Mouse (Mus musculus) adrenal gland, postnatal 36 days (tissue): Measurements from ENCODE around the gene Acsl1. TPM values are rescaled to one million over a fixed set of nuclear protein-coding genes. Genes with fewer than 3 reads are reported as not detected.

Experiments used
- DNase-seq, 2 experiments: peaks; one replicate each; pipeline ENCODE4 v3.0.0; 2021; ENCODE audit warnings: mixed read lengths in 1 of 2
- long read RNA-seq, 2 experiments: library from polyadenylated mRNA; stranded (forward); transcript quantifications; one replicate each; pipeline ENCODE4 v2.0.0; 2021; ENCODE audit warnings: borderline sequencing depth in 2 of 2
- total RNA-seq, 2 experiments: library from RNA; stranded (reverse); gene quantifications; 2 replicates each; pipeline ENCODE4 v1.2.3; 2021

The Acsl1 gene
- 100 to 1,000 TPM; 398 to 483 TPM for total RNA-seq
- long read RNA-seq, experiment 1, transcript Acsl1-201 (21 exons, 3,897 nt), result major isoform, 109 of 171 reads
- long read RNA-seq, experiment 1, transcript Acsl1-203 (21 exons, 3,429 nt), result minor isoform, 6 of 171 reads
- long read RNA-seq, experiment 1, transcript Acsl1-210 (1 exons, 1,253 nt), result minor isoform, 8 of 171 reads
- long read RNA-seq, experiment 1, partial matches to known transcripts, result 23 of 171 reads
- long read RNA-seq, experiment 1, other reads (novel, unspliced or antisense), result 24 of 171 reads
- long read RNA-seq, experiment 2, transcript Acsl1-201 (21 exons, 3,897 nt), result major isoform, 67 of 91 reads
- long read RNA-seq, experiment 2, partial matches to known transcripts, result 4 of 91 reads
- long read RNA-seq, experiment 2, other reads (novel, unspliced or antisense), result 13 of 91 reads

DNA sequence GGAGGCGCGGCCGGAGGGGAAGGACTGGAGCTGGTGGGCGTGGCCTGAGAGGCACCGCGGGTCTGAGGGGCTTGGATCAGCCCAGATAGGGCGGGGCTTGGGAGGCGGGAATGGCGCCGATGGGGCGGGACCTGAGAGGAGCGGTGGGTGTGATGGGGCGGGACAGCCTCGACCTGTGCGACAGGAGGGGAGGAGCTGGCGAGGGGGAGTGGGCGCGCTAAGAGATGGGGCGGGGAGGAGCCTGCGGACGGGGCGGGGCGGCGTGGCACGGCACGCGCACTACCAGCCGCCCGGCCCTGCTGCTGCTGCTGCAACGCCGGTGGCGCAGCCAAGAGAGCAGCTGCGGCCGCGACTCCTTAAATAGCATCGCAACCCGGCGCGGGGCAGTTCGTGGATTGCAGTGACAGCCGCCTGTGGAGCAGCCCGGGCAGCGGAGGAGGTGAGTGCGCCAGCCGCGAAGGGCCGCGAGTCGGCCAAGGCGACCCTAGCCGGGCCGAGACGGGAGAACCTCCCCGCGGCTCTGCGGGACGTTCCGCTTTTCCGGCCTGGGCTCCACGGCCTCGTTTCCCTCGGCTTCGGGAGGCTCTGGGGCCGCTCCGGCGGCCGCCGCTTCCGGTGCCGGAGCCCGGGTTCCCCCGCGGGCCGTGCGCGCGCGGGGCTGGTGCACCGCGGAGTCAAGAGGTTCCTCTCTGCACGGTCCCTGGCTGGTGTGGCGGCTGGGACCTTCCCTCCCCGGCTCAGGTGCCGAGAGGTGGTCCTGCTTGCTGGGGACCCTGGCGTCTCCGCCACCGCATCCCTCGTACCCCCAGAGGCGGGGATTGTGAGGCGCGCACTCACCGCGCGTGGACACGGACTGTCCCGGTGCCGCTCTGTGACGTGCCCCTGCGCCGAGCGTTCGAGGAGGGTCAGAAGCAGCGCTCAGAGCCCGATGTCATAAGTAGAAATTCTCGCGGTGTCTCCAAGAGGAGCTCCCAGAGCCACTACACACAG, at the start of gene Acsl1:
Gene Acsl1, plus strand, starts transcription at position 246 of the 990 bp plus-strand sequence.
- peak; percentile 100 for DNase-seq

DNA sequence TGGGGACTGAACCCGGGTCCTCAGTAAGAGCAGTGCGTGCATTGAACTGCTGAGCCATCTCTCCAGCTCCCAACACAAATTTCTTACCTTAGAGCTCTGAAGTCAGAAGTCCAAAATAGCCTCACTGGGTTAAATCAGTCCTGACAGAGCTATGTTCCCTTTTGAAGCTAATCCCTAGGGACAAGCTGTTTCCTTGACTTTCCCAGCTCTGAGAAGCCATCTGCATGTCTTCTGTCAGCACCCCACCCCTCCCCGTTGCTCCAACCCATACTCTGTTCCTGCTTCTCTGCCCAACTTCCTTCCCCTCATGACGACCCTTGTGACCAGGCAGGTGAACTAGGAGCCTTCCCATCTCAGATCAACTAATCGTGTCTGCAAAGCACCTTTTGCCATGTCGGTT, 49.3 kb upstream of the Acsl1 start:
- DNase-seq, result no peak

DNA sequence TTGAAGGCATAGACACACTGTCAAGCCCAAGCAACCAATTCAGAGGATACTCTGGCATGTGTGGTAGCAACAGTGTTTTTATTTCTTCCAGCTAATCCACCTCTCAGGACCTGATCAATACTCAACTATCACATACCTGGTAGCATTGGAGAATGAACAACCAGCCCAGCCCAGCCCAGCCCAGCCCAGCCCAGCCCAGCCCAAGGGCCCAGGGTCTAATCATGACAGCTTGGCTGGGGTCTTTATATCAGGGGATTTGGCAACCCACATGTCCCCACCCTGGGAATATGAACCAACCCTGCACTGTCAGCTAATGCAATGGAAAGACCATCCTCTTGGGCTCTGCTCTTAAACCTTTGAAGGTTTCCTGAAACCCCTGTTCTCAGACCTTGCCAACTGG, 42.9 kb upstream of the Acsl1 start:
- DNase-seq, result no peak

DNA sequence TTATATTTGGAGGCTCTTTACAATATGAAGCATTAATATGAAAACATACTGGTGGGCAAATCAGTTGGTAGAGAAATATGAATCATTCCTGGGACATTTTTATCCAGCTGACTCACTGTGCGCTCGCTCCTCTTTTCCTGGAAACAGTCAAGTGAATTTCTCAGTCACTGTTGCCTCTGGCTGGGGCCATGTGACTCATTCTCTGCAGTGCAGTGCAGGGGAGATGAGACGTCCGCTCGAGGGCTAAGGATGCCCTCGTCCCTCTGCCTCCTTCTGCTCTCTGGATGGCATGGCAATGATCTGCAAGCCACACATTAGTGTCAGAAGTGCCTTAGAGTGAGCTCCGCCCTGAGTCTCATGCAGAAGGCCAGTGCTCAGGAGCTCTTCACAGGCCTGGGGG, 41.0 kb upstream of the Acsl1 start:
- peak; percentile 76 to 82 for DNase-seq

DNA sequence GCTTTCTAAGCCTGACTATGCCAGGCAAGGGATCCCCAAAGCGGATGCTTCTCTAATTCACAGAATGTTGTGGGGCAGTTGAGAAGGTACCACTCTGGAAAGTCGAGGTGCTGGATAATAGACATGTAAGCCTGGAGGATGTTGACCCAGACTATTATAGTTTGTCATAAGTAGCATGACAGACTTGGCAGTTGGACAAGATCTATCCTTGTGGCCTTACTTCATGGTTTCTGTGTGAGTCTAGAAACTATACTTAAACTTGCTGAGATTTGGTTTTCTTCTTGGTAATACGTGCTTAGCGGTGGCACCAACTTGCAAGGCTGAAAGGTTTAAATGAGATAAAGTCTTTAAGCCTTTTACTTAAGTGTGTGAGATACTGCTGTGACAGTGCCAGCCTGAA, 38.9 kb upstream of the Acsl1 start:
- no peak for DNase-seq

DNA sequence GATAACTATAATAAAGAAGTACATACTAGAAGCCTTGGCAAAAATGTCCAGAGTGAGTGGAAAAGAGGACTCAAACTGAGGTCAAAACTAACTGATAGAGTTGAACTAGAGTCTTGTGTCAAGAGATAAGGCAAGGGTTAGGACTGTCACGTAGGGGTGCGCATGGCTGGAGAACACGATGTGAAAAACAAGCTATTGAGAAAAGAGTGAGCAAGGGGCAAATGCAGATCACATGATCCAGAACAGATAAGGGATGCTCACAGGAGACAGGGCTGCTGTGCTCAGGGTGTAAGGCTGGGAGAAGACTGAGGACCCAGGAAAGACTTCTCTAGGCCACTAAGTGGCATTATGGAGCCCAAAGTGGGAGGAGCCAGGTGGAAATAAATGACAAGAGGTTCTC, 38.3 kb upstream of the Acsl1 start:
- DNase-seq, result no peak

DNA sequence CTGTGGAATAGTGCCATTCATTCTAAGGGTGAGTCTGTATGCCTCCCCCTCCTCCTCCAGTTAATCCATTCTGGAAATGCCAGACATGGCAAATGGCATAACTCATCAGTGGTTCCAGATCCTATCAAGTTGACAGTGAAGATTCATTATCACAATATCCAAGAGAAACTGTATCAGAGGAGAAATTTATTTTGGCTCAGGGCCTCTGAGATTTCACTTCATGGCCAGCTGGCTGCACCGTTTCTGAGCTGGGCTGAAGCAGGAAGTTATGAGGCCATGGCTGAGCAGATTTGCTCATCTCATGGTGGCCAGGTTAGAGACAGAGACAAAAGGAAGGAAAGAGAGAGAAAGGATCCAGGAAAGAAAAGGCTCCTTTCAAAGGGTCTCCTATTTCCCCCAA, 37.2 kb upstream of the Acsl1 start:
- peak; percentile 19 to 20 for DNase-seq

DNA sequence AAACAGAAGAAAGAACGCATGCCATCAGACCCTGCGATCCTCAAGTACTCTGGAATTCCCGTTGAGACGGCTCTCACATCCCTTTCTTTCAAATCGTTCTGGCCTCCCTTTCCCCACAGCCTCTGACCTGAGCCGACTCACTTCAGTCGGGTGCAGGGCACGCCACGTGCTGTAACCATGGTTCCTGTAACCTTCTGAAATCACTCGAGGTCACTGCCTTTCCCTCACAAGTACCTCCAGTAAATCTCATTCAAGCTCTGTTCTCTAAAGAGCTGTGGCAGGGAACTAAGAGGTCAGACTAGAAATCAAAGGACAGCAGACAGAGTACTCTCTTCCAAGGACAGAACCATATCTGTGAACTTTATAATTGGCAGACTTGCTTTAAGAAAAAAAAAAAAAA, 32.3 kb upstream of the Acsl1 start:
- DNase-seq, result peak; percentile 82 to 88

DNA sequence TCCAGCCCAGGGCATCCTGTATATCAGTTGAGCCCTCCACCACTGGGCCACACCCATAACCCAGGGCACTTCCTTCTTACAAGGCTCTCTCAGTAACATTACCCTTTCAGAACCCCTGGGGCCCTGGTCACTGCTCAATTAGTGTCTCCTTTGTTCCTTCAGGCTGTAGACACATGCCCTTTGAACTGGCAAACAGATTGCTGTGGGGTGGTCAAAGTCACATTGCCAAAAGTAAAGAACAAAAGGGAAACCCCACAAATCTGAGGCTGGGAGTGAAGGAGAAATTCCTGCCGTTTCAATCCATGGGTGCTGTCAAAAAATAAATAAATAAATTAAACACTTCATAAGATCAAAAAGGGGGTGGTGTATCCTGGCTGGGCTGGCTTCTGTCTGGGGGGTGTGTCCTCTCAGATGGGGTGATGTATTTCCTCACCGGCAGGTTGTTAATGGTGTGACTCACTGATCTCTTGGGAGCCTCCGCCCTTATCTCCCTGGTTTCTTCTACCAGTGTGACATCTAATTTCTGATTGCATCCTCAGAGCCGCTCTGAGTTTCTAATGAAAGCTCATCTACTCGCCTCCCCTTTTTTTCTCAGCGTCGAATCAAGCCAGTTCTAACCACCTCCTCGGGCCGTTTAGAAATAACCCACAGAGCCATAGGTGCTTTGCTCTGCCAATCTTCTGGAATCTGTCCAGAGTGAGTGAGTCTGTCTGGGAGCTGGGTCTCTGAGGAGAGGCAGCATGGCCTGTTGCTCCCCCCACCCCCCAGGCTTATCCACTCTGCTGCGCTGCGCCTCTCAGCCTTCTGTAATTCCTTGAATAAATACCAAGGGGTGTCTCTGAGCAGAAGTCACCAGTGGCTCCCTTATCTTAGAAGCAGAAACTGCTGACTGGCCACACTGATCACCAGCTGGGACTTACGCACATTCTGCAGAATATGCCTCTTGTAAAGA, 24.6 kb upstream of the Acsl1 start:
- DNase-seq, result no peak

DNA sequence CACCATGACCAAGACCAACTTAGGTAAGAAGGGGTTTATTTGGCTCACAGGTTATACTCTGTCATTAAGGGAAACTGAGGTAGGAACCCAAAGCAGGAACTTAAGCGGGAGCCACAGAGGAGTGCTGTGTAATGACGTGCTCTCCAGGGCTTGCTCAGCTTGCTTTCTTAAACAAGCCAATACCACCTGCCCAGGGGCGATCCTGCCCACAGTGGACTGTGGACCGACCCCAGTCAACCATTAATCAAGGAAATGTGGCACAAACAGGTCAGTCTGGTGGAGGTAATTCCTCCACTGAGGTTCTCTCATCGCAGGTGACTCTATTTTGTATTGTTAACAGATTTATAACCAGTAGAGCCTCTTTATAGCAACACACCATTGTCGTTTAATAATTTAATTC, 23.5 kb upstream of the Acsl1 start:
- no peak for DNase-seq

DNA sequence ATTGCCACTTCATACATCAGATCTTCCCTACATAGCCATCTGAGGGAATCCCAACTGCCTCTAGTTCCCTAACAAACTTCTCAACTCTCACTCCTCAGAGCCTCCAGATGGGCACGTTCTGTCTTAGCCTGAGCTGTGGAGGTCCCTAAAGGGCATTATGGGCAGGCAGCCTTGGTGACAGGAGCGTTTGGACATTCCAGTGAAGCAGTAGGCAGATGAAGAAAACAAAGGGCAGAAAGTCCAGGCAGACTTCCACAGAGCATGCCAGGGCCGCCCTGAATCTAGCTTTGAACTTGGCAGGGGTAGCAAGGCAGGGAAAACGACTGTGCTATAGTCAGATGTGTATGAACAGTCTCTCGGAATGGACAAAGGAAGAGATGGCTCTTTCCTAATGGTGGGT, 22.2 kb upstream of the Acsl1 start:
- DNase-seq, result no peak

DNA sequence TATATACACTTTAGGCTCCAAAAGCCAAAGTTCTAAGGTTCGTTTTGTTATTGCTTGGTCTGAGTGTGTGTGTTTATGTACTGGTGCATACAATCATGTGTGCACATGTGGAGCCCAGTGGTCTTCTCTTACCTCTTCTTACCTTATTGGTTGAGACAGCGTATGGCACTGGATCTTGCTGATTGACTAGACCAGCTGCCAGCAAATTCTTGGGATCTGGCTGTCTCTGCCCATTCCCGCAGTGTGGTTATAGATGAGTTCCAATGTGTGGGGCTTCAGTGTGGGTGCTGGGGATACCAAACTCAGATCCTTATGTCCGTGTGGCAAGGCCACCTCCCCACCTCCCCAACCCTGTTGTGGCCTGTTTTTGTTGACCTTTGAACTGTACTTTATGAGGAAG, 21.8 kb upstream of the Acsl1 start:
- DNase-seq, result no peak

DNA sequence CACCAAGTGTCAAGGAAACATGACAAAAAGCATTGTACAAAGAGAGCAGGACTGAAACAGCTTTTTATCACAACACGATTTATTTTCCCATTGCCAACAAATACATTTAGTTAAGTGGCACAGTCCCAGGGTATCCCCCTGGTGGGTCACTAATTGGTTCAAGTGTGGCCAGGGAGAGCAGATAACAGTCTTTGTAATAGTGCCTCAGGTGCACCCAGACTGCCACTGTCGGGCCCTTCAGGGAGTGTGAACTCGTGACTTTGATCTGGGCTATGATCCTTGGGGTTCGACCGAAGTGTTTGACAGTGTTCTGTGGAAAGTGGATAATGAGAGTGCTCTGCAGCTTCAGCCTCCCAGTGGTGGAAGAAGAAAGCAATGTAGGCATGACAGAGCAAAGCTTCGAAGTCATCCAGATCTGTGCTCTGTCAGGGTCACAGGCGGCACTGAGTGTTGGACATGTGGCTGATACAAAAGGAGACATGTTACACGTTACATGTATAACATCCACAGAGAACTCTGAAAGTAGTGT, 21.1 kb upstream of the Acsl1 start:
- DNase-seq, result no peak

DNA sequence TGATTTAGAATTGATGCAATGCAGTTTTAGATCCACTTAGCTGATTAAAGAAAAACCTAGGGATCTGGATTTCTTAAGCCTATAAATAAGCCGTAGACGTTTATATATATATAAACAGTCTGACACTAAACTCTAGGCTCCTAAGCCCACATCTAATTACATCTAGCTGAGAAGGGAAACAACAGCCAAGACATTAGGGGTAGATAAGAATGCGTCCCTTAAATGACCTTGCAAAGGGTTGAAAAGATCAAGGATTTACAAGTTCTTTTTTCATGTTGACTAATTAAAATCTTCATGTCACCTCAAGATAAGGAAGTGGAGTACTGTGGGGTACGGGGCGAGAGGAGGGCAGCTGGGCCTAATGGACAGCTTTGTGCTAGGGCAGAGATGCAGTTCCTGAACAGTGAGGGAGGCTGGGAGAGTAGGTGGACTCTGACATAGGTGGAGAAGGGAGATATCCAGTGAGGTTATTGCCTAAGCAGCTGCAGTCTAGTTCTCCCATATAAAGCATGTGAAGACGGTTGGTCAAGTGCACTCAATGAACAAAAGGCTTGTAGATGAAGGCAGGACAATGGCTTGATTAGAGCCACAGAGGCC, 12.5 kb upstream of the Acsl1 start:
- DNase-seq, result no peak

DNA sequence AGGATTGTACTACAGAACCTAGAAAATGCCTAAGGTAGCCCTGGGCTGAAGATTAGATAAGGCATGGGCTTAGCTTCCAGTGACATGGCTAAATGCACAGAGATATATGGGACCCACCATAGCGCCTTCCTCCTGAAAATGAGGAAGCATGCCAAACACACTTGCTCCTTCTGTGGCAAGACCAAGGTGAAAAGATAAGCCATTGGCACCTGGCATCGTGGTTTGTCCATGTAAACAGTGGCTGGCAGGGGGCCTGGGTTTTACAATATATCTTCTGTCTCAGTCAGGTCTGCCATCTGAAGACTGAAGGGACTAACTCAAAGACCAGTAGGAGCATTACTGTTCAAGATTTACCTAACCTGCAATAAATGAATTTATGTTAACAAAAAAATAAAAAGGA, 2.4 kb upstream of the Acsl1 start:
- no peak for DNase-seq

DNA sequence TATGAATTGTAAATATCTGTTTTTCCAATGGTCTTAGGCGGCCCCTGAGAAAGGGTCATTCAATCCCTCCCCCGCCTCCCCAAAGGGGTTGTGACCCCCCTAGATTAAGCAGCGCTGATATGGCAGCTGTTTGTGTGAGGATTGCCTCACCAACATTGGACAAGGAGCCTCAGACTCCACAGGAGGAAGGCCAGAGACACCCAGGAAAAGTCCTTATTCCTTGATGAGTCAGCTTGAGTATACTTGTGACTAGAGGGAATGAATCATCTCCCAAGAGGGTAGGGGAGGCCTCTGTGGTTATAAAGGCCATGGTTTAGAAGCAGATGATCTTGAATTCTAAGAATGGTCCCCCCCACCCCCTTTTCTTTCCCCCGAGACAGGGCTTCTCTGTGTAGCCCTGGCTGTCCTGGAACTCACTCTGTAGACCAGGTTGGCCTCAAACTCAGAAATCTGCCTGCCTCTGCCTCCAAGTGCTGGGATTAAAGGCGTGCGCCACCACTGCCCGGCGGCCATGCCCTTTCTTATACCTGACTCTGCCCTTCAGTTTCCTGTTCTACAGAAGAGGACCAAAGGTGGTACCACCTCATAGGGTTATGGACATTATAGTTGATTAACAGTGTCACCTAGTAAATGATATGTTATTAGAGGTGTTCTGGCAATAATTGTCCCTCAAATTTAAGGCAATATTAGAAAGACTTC, 1.6 kb upstream of the Acsl1 start:
- no peak for DNase-seq

DNA sequence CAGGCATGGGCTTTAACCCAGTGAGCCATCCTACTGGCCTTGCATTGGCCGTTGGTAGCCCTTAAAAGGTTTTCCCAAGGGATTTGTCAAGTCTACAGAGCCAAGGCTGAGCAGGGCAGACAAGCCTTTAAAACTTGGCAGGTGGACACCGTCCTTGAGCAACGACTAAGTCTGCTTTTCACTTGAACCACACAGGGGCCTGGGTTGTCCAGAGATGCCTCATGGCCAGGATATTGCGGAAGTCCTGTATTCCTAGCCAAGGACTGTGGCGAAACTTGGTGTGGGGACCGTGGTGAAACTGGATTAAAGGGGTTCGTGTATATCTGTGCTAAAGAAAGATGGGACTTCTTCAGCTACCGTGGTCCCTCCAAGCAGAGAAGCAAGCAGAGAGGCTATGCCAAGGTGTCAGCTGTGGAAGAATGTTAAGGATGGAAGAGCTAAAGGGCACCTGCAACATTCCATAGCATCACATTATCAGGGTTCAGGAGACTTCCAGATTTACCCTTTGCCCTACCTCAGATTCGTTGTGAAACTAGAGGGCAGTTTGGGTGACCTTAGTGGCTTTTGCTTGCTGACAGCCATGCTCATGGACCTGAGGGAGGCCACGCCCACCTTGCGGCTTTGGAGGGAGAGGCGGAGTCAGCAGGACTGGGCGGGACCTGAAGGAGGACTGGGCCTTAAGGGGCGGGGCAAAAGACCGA, 596 bp upstream of the Acsl1 start:
- peak; percentile 61 to 78 for DNase-seq

DNA sequence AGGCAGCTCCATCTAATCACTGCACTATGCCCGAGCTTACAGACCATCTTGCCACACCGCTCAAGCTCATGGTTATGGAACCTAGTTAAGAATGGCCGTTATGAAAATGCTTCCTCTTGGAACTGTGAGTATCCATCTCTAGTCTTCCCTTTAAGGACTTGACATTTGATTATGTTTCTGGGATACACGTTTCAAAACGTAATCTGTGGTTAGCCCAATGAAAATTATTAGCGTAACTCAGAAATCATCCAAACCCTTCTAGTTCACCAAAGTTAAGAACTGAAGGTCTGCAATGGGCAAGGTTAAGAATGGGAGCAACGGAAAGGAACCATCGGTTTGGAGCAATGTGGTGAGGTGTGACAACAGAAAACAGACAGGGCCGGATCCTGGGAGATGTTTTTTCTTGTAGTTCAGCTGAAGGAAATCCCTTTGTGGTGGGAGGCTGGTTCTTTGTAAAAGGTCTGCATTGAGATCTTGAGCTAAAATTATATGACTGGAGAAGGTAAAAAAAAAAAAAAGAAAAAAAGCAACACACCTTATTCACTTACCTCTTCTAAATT, 1.2 kb downstream of the Acsl1 start:
- DNase-seq, result no peak

DNA sequence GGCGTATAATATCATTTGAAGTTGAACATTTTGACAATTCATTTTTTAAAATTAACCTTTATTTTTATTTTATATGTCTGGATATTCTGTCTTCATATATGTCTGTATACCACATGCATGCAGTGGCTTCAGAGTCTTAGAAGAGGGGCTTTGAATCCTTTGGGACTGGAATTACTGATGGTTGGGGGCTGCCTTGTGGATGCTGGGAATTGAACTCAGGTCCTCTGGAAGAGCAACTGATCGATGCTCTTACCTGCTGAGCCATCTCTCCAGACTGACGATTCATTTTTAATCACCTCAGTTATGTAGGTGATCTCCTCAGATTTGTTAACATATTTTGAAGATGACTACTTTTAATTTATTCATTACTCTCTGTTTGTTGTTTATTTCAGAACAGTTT, 3.3 kb downstream of the Acsl1 start:
- DNase-seq, result no peak

DNA sequence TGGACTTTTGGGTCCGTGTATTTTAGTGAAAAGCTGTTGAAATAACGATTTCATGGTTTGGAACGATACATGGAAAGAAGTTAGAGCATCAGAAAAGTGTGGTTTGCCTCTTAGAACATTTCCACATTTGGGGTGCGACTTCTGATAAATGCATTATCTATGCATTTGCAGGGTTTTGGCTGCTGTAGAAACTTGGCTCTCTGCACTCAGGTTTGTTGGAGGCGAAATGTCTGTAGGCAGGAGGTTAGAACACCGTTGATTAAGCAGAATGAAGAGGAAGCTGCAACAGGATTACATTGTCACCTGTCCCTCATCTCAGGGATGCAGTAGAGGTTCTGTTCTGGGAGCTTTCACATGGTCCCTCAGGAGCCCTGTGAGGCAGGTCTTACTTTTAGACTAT, 3.8 kb downstream of the Acsl1 start:
- no peak for DNase-seq
